Mouse (Mus musculus): Measurements from ENCODE around the gene Cgnl1. TPM values are rescaled to one million over a fixed set of nuclear protein-coding genes. Genes with fewer than 3 reads are reported as not detected.

Cgnl1 gene
- polyA plus RNA-seq, 1 experiment from 2014 or later: 4.8 TPM

- Histone ChIP-seq H3K9ac (replicated peaks) (no peak overlapping the region), H3K4me2 (replicated peaks) (no peak overlapping the region), H3K9me3 (no peaks in the 10 kb centered on the region), H3K4me3 (replicated peaks) (no peak overlapping the region), H3K27ac (no peak overlapping the region), H3K27me3 (no peaks in the 10 kb centered on the region), H3K36me3 (no peaks in the 10 kb centered on the region), H3K4me1 (replicated peaks) (peaks cover 15% of the 10 kb centered on the region)
- no peak for ATAC-seq
- WGBS: 56% methylated on average over 4 of the region's 4 CpGs
Observed at GRCm38 (mm10) chr9:71746405-71746804, 25.0 kb downstream of the Cgnl1 start.

GRCm38 (mm10) chr9:71738081-71738930, 33.1 kb downstream of the Cgnl1 start:
- no peak for ATAC-seq
- Histone ChIP-seq H3K27me3 (no peaks in the 10 kb centered on the region), H3K36me3 (no peaks in the 10 kb centered on the region), H3K4me2 (replicated peaks) (no peak overlapping the region), H3K27ac (no peak overlapping the region), H3K4me1 (replicated peaks) (no peaks in the 10 kb centered on the region; the same call in 1 of the 2 replicates), H3K9ac (replicated peaks) (no peak overlapping the region), H3K4me3 (replicated peaks) (no peak overlapping the region), H3K9me3 (no peaks in the 10 kb centered on the region)
- 77% methylated on average over 12 of the region's 12 CpGs for WGBS

- Histone ChIP-seq H3K27ac (no peak overlapping the region), H3K4me1 (replicated peaks) (no peaks in the 10 kb centered on the region; the same call in 1 of the 2 replicates), H3K4me3 (replicated peaks) (no peak overlapping the region), H3K27me3 (no peaks in the 10 kb centered on the region), H3K9me3 (no peaks in the 10 kb centered on the region), H3K36me3 (no peaks in the 10 kb centered on the region), H3K4me2 (replicated peaks) (no peak overlapping the region), H3K9ac (replicated peaks) (no peak overlapping the region)
- WGBS: 75% methylated on average over 3 of the region's 3 CpGs
- ATAC-seq: no peak
Observed at GRCm38 (mm10) chr9:71737257-71738023, 34.0 kb downstream of the Cgnl1 start.

GRCm38 (mm10) chr9:71735886-71736285, 35.5 kb downstream of the Cgnl1 start:
- Histone ChIP-seq H3K9ac (replicated peaks) (no peak overlapping the region), H3K36me3 (no peaks in the 10 kb centered on the region), H3K27ac (no peak overlapping the region), H3K27me3 (no peaks in the 10 kb centered on the region), H3K4me3 (replicated peaks) (no peak overlapping the region), H3K9me3 (no peaks in the 10 kb centered on the region), H3K4me2 (replicated peaks) (no peak overlapping the region), H3K4me1 (replicated peaks) (no peaks in the 10 kb centered on the region; the same call in 1 of the 2 replicates)
- 88% methylated on average over 7 of the region's 7 CpGs for WGBS
- ATAC-seq: no peak

- H3K4me2 ChIP-seq (replicated peaks): no peak overlapping the region
- H3K4me3 ChIP-seq (replicated peaks): no peak overlapping the region
- no peaks in the 10 kb centered on the region; the same call in 1 of the 2 replicates for H3K4me1 ChIP-seq (replicated peaks)
- no peak overlapping the region for H3K27ac ChIP-seq
- WGBS: 84% methylated on average over 2 of the region's 2 CpGs
- ATAC-seq: no peak
- H3K9ac ChIP-seq (replicated peaks): no peak overlapping the region
- no peaks in the 10 kb centered on the region for H3K27me3 ChIP-seq
- no peaks in the 10 kb centered on the region for H3K36me3 ChIP-seq
- no peaks in the 10 kb centered on the region for H3K9me3 ChIP-seq
Observed at GRCm38 (mm10) chr9:71733559-71733958, 37.8 kb downstream of the Cgnl1 start.

- Histone ChIP-seq H3K9me3 (no peaks in the 10 kb centered on the region), H3K4me3 (replicated peaks) (no peak overlapping the region), H3K36me3 (no peaks in the 10 kb centered on the region), H3K27me3 (no peaks in the 10 kb centered on the region), H3K4me2 (replicated peaks) (no peak overlapping the region), H3K9ac (replicated peaks) (no peak overlapping the region), H3K27ac (no peak overlapping the region), H3K4me1 (replicated peaks) (no peaks in the 10 kb centered on the region)
- 74% methylated on average over 5 of the region's 5 CpGs for WGBS
- ATAC-seq: no peak
Observed at GRCm38 (mm10) chr9:71728822-71729311, 42.5 kb downstream of the Cgnl1 start.

GRCm38 (mm10) chr9:71727233-71727632, 44.2 kb downstream of the Cgnl1 start:
- ATAC-seq: no peak

GRCm38 (mm10) chr9:71726121-71726520, 45.3 kb downstream of the Cgnl1 start:
- H3K36me3 ChIP-seq: no peaks in the 10 kb centered on the region
- H3K4me1 ChIP-seq (replicated peaks): no peaks in the 10 kb centered on the region
- H3K27ac ChIP-seq: no peak overlapping the region
- H3K9ac ChIP-seq (replicated peaks): no peak overlapping the region
- H3K27me3 ChIP-seq: no peaks in the 10 kb centered on the region
- H3K9me3 ChIP-seq: no peaks in the 10 kb centered on the region
- ATAC-seq: no peak
- no peak overlapping the region for H3K4me3 ChIP-seq (replicated peaks)
- 90% methylated on average over 3 of the region's 3 CpGs for WGBS
- H3K4me2 ChIP-seq (replicated peaks): no peak overlapping the region

More at GRCm38 (mm10) chr9:71727233-71727632, 44.2 kb downstream of the Cgnl1 start:
- no peaks in the 10 kb centered on the region for H3K4me1 ChIP-seq (replicated peaks)
- H3K9me3 ChIP-seq: no peaks in the 10 kb centered on the region
- WGBS: 91% methylated on average over 4 of the region's 4 CpGs
- H3K9ac ChIP-seq (replicated peaks): no peak overlapping the region
- H3K36me3 ChIP-seq: no peaks in the 10 kb centered on the region
- no peak overlapping the region for H3K27ac ChIP-seq
- no peak overlapping the region for H3K4me3 ChIP-seq (replicated peaks)
- no peaks in the 10 kb centered on the region for H3K27me3 ChIP-seq
- H3K4me2 ChIP-seq (replicated peaks): no peak overlapping the region

- H3K4me2 ChIP-seq (replicated peaks): no peak overlapping the region
- no peak overlapping the region for H3K27ac ChIP-seq
- H3K27me3 ChIP-seq: no peaks in the 10 kb centered on the region
- H3K9me3 ChIP-seq: no peaks in the 10 kb centered on the region
- no peak for ATAC-seq
- H3K36me3 ChIP-seq: no peaks in the 10 kb centered on the region
- no peak overlapping the region for H3K9ac ChIP-seq (replicated peaks)
- no peak overlapping the region for H3K4me3 ChIP-seq (replicated peaks)
- WGBS: 89% methylated on average over 3 of the region's 3 CpGs
- peaks cover 8% of the 10 kb centered on the region; the same call in 1 of the 2 replicates for H3K4me1 ChIP-seq (replicated peaks)
Observed at GRCm38 (mm10) chr9:71722366-71722765, 49.0 kb downstream of the Cgnl1 start.

GRCm38 (mm10) chr9:71716995-71717394, 54.4 kb downstream of the Cgnl1 start:
- Histone ChIP-seq H3K4me1 (replicated peaks) (peaks cover 8% of the 10 kb centered on the region; the same call in 1 of the 2 replicates), H3K27ac (no peak overlapping the region), H3K4me3 (replicated peaks) (no peak overlapping the region), H3K36me3 (no peaks in the 10 kb centered on the region), H3K9me3 (no peaks in the 10 kb centered on the region), H3K9ac (replicated peaks) (no peak overlapping the region), H3K4me2 (replicated peaks) (no peak overlapping the region), H3K27me3 (no peaks in the 10 kb centered on the region)
- no peak for ATAC-seq
- 71% methylated on average over 5 of the region's 5 CpGs for WGBS

GRCm38 (mm10) chr9:71710776-71711175, 60.6 kb downstream of the Cgnl1 start:
- H3K36me3 ChIP-seq: no peaks in the 10 kb centered on the region
- no peaks in the 10 kb centered on the region for H3K4me1 ChIP-seq (replicated peaks)
- H3K9ac ChIP-seq (replicated peaks): no peak overlapping the region
- no peaks in the 10 kb centered on the region for H3K27me3 ChIP-seq
- no peak for ATAC-seq
- H3K4me3 ChIP-seq (replicated peaks): no peak overlapping the region
- no peak overlapping the region for H3K27ac ChIP-seq
- no peaks in the 10 kb centered on the region for H3K9me3 ChIP-seq
- 82% methylated on average over 10 of the region's 10 CpGs for WGBS
- no peak overlapping the region for H3K4me2 ChIP-seq (replicated peaks)

- H3K36me3 ChIP-seq: no peaks in the 10 kb centered on the region
- no peaks in the 10 kb centered on the region for H3K27me3 ChIP-seq
- no peaks in the 10 kb centered on the region for H3K4me1 ChIP-seq (replicated peaks)
- H3K27ac ChIP-seq: no peak overlapping the region
- H3K9me3 ChIP-seq: no peaks in the 10 kb centered on the region
- no peak overlapping the region for H3K9ac ChIP-seq (replicated peaks)
- 92% methylated on average over 11 of the region's 11 CpGs for WGBS
- H3K4me2 ChIP-seq (replicated peaks): no peak overlapping the region
- ATAC-seq: no peak
- no peak overlapping the region for H3K4me3 ChIP-seq (replicated peaks)
Observed at GRCm38 (mm10) chr9:71709199-71709598, 62.2 kb downstream of the Cgnl1 start.
